Mouse (Mus musculus): ENCODE measurements around the gene Lrch3. TPM values are rescaled to one million over a fixed set of nuclear protein-coding genes. Genes with fewer than 3 reads are reported as not detected.
A peak's percentile ranks its signal among the peaks of the same experiment; 100 is the strongest.

Lrch3 gene
- polyA plus RNA-seq, 1 experiment from 2014 or later: 35.9 TPM

DNA sequence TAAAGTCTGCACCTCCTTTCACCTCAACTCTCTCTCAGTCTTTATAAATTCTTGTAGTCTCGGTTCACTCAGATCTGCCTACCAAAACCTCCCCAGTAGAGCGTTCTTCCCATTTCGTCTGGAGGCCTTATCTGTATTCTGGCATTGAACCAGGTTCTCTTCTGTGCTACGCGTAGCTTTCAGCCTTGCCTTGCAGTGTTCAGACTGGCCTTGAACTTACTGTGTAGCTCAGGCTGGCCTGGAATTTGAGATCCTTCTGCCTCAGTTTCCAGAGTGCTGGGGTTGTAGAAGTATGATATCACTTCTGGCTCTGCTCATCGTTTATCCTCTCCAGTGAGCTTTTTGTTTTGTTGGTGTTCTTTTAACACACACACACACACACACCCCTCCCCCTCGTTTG, 149.4 kb downstream of the Lrch3 start:
- H3K27ac ChIP-seq: no peak overlapping the region
- DNase-seq (ENCODE audit: low spot score): no peak
- H3K4me3 ChIP-seq: peak overlapping the region; percentile 87
- peaks cover 21% of the 10 kb centered on the region for H3K4me1 ChIP-seq
- H3K36me3 ChIP-seq: peaks cover 45% of the 10 kb centered on the region
- no peaks in the 10 kb centered on the region for H3K27me3 ChIP-seq (ENCODE audit: low read depth, poor library complexity, severe bottlenecking)
- 42% methylated on average over 7 of the region's 7 CpGs for WGBS
- H3K9me3 ChIP-seq (replicated peaks): no peaks in the 10 kb centered on the region

DNA sequence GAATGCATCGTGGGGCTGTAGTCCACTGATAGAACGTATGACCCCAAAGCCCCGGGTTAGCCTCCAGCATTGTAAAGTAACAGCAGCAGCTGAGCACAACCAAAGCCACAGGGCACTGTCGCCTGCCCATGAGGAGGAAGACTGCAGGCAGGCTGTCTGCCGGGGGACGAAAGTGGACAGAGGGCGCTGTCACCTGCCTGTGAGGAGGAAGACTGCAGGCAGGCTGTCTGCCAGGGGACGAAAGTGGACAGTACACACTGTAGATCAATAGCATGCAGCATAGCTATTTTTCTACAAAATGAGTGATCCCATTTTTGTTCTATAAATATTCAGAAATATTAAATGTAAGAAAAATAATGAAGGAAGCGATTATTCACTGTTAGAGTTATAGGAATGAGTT, 150.7 kb downstream of the Lrch3 start:
- Histone ChIP-seq H3K36me3 (peaks cover 37% of the 10 kb centered on the region), H3K9me3 (replicated peaks) (no peaks in the 10 kb centered on the region), H3K27me3 (ENCODE audit: low read depth, poor library complexity, severe bottlenecking) (no peaks in the 10 kb centered on the region), H3K4me3 (no peak overlapping the region), H3K27ac (no peak overlapping the region), H3K4me1 (peaks cover 21% of the 10 kb centered on the region)
- WGBS: 80% methylated on average over 9 of the region's 9 CpGs
- no peak for DNase-seq (ENCODE audit: low spot score)

Other genes starting within 250 kb of the Lrch3 start
- gene Muc4, start 178.2 kb upstream of the Lrch3 start, polyA plus RNA-seq (2016; fragmentation: Nextera tagmentation; extraction: Ambion mirVana): not detected in 2 replicates
- not detected in 2 replicates for gene Muc20, start 116.7 kb upstream of the Lrch3 start, polyA plus RNA-seq (2016; fragmentation: Nextera tagmentation; extraction: Ambion mirVana)
- not detected in 2 replicates for gene Smbd1, start 103.6 kb upstream of the Lrch3 start, polyA plus RNA-seq (2016; fragmentation: Nextera tagmentation; extraction: Ambion mirVana)
- 91.6 and 94.8 TPM in 2 replicates for gene Fyttd1, start 36.6 kb upstream of the Lrch3 start, polyA plus RNA-seq (2016; fragmentation: Nextera tagmentation; extraction: Ambion mirVana)
- 16.2 and 17.6 TPM in 2 replicates for gene Rubcn, start 36.3 kb upstream of the Lrch3 start, polyA plus RNA-seq (2016; fragmentation: Nextera tagmentation; extraction: Ambion mirVana)
- 1.8 and 2.5 TPM in 2 replicates for gene Iqcg, start 142.1 kb downstream of the Lrch3 start, polyA plus RNA-seq (2016; fragmentation: Nextera tagmentation; extraction: Ambion mirVana)
- gene Rpl35a, start 142.4 kb downstream of the Lrch3 start, polyA plus RNA-seq (2016; fragmentation: Nextera tagmentation; extraction: Ambion mirVana): 980 and 1,183 TPM in 2 replicates
- 1.8 and 2.3 TPM in 2 replicates for gene Lmln, start 148.4 kb downstream of the Lrch3 start, polyA plus RNA-seq (2016; fragmentation: Nextera tagmentation; extraction: Ambion mirVana)